Mouse (Mus musculus) monocyte, adult 5-6 weeks (primary cell): ENCODE results near the gene Zkscan14. TPM values are rescaled to one million over a fixed set of nuclear protein-coding genes. Genes with fewer than 3 reads are reported as not detected.

Experiments
- total RNA-seq: library from RNA; stranded (forward); fragments of 200-1000, 200-491, 200-594 nt; gene quantifications from 3 replicates; pipeline ENCODE4 v1.2.3, GENCODE M21; 2017

The Zkscan14 gene
- total RNA-seq, 1 experiment from 2014 or later = 65.2 TPM

Other genes starting within 250 kb of the Zkscan14 start
- 11.8 to 23.2 TPM (median 17.6 TPM) in 3 replicates for gene Smurf1, start 236.0 kb downstream of the Zkscan14 start, total RNA-seq
- gene Gm4871, start 169.1 kb downstream of the Zkscan14 start, total RNA-seq = not detected in 3 replicates
- gene 1700018F24Rik, start 158.9 kb downstream of the Zkscan14 start, total RNA-seq = not detected in 3 replicates
- gene Arpc1a, start 118.0 kb downstream of the Zkscan14 start, total RNA-seq = 79.3 to 85.9 TPM (median 81.0 TPM) in 3 replicates
- not detected in 3 replicates for gene Kpna7, start 117.8 kb downstream of the Zkscan14 start, total RNA-seq
- 406 to 524 TPM (median 463 TPM) in 3 replicates for gene Arpc1b, start 87.7 kb downstream of the Zkscan14 start, total RNA-seq
- gene Pdap1, start 61.6 kb downstream of the Zkscan14 start, total RNA-seq = 93.1 to 106 TPM (median 95.5 TPM) in 3 replicates
- 212 to 285 TPM (median 240 TPM) in 3 replicates for gene Bud31, start 61.5 kb downstream of the Zkscan14 start, total RNA-seq
- gene Ptcd1, start 34.8 kb downstream of the Zkscan14 start, total RNA-seq = 14.4 to 20.3 TPM (median 16.1 TPM) in 3 replicates
- 24.9 to 38.9 TPM (median 31.3 TPM) in 3 replicates for gene Cpsf4, start 34.7 kb downstream of the Zkscan14 start, total RNA-seq
- 94.3 to 131 TPM (median 97.4 TPM) in 3 replicates for gene Atp5j2, start 9.8 kb downstream of the Zkscan14 start, total RNA-seq
- 6.5 to 10.6 TPM (median 9.0 TPM) in 3 replicates for gene Zkscan5, start 2.7 kb upstream of the Zkscan14 start, total RNA-seq
- 54.6 to 56.2 TPM (median 55.3 TPM) in 3 replicates for gene Zfp655, start 29.8 kb upstream of the Zkscan14 start, total RNA-seq
- gene Zscan25, start 78.6 kb upstream of the Zkscan14 start, total RNA-seq = 10.4 to 12.5 TPM (median 10.6 TPM) in 3 replicates
- not detected in 3 replicates for gene Cyp3a57, start 143.4 kb upstream of the Zkscan14 start, total RNA-seq